Mouse (Mus musculus): ENCODE measurements around the gene Elmo2.

Gene Elmo2

GRCm38 (mm10) chr2:165258321-165258720 is 68.0 kb downstream of the Elmo2 start:
- no peak for DNase-seq (ENCODE audit: low spot score in 2 of 2)

- no peak for DNase-seq (ENCODE audit: low spot score in 2 of 2)
Measured at GRCm38 (mm10) chr2:165257151-165257834, 69.0 kb downstream of the Elmo2 start.

- no peak for DNase-seq (ENCODE audit: low spot score in 2 of 2)
Measured at GRCm38 (mm10) chr2:165256213-165256612, 70.1 kb downstream of the Elmo2 start.

- no peak for DNase-seq (ENCODE audit: low spot score in 2 of 2)
Measured at GRCm38 (mm10) chr2:165253867-165254266, 72.4 kb downstream of the Elmo2 start.

GRCm38 (mm10) chr2:165253269-165253668 is 73.0 kb downstream of the Elmo2 start:
- no peak for DNase-seq (ENCODE audit: low spot score in 2 of 2)

- no peak for DNase-seq (ENCODE audit: low spot score in 2 of 2)
Measured at GRCm38 (mm10) chr2:165252801-165253200, 73.5 kb downstream of the Elmo2 start.

- no peak for DNase-seq (ENCODE audit: low spot score in 2 of 2)
Measured at GRCm38 (mm10) chr2:165252381-165252780, 73.9 kb downstream of the Elmo2 start.

GRCm38 (mm10) chr2:165250903-165251302 is 75.4 kb downstream of the Elmo2 start:
- no peak for DNase-seq (ENCODE audit: low spot score in 2 of 2)

GRCm38 (mm10) chr2:165248967-165249366 is 77.3 kb downstream of the Elmo2 start:
- DNase-seq (ENCODE audit: low spot score in 2 of 2) = no peak

- DNase-seq (ENCODE audit: low spot score in 2 of 2) = no peak
Measured at GRCm38 (mm10) chr2:165246349-165246748, 79.9 kb downstream of the Elmo2 start.

- DNase-seq (ENCODE audit: low spot score in 2 of 2) = no peak
Measured at GRCm38 (mm10) chr2:165243122-165243720, 83.1 kb downstream of the Elmo2 start.

- DNase-seq (ENCODE audit: low spot score in 2 of 2) = no peak
Measured at GRCm38 (mm10) chr2:165242575-165242974, 83.7 kb downstream of the Elmo2 start.

- DNase-seq (ENCODE audit: low spot score in 2 of 2) = no peak
Measured at GRCm38 (mm10) chr2:165241786-165242185, 84.5 kb downstream of the Elmo2 start.

GRCm38 (mm10) chr2:165240371-165240770 is 85.9 kb downstream of the Elmo2 start:
- no peak for DNase-seq (ENCODE audit: low spot score in 2 of 2)

GRCm38 (mm10) chr2:165239533-165240144 is 86.6 kb downstream of the Elmo2 start:
- DNase-seq (ENCODE audit: low spot score in 2 of 2) = no peak

GRCm38 (mm10) chr2:165238416-165239145 is 87.7 kb downstream of the Elmo2 start:
- DNase-seq (ENCODE audit: low spot score in 2 of 2) = no peak

All from frontal cortex, postnatal 14 days (tissue).